Mouse (Mus musculus) heart, postnatal 0 days (tissue): ENCODE results near the gene Ppip5k1.

Experiments used
- CTCF ChIP-seq: IDR thresholded peaks from 2 replicates; pipeline ENCODE4 v1.5.1; 2016; ENCODE audit warnings: antibody characterized with exemption, control low read depth, low read depth
- EP300 ChIP-seq: IDR thresholded peaks from 2 replicates; pipeline ENCODE4 v1.6.1; 2016; ENCODE audit warnings: antibody characterized with exemption, low read depth

DNA sequence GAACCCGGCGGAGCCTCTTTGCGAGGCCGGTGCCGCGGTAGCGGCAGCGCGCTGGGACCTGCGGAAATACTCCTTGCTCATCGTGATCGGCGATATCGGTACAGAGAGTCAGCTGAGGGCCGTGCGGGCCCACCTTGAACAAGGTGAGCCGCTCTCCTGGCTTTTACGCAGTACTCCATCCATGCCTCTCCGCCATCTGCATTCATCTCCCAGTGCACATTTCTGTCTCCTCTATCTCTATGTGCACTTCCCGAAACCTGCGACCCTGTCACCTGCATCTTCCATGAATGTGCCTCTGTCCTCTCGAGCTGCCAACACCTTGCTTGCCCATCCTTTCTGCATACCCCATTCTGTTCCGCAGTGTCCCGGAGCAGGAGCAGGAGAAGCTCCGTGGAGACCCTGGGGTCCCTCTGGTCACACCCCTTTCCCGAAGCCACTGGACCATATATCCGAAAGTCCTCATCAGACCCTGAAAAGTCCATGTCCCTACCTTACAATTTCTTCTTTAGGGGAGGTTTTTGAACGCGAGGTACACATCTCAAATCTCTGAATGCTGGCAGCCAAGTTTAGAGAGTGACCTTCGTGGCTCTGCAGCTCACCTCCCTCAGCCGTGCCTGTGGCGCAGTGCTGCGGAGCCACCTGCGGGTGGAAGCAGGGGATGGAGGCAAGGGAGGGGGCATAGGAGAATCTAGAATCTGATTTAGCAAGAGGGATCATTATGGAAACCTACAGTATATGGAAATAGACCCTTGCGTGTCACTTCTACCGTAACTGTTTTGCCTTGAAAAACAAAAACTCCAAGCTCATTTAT lies 65.3 kb downstream of the Ppip5k1 start:
- TF ChIP-seq CTCF (peak; percentile 51), EP300 (no peak)
